Mouse (Mus musculus) layer of hippocampus, postnatal 14 days (tissue): ENCODE results near the gene Rcvrn. TPM values are rescaled to one million over a fixed set of nuclear protein-coding genes. Genes with fewer than 3 reads are reported as not detected.

Source experiments
- DNase-seq, 2 experiments: peaks; one replicate each; pipeline ENCODE4 v3.0.0; 2021 to 2022; ENCODE audit warnings: low spot score in 2 of 2, mixed read lengths in 1 of 2
- total RNA-seq, 2 experiments: library from RNA; stranded (reverse); gene quantifications; 2 replicates each; pipeline ENCODE4 v1.2.3; 2021

Gene Rcvrn
- total RNA-seq, 2 experiments from 2014 or later: 1.7 to 2.4 TPM

DNA sequence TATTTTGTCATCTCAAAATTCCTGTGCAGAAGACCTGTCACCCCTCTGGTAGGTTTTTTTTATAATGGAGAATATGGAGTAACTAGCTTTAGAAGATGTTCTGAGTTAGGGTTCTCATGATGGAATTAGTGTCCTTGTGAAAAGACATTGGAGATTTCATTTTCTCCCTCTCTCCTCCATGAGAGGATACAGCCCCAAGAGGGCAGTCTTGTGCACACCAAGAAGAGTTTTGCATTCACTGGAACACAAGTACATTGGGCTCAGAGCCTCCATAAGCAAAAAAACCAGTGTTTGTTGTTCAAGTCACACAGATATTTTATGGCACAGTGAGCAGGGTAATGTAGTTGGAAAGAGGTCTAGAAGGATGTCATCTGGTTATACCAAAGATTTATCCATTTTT lies 46.4 kb downstream of the Rcvrn start:
- DNase-seq: no peak

Other genes starting within 250 kb of the Rcvrn start
- 100 to 1,000 TPM; 391 to 397 TPM for gene Gas7, start 239.9 kb upstream of the Rcvrn start, total RNA-seq
- gene Glp2r, start 75.8 kb downstream of the Rcvrn start, total RNA-seq: 1 to 10 TPM in 1 of 2 experiments, under 1 TPM in 1; 0.88 to 1.6 TPM
- gene Gsg1l2, start 79.3 kb downstream of the Rcvrn start, total RNA-seq: not detected
- 1 to 10 TPM in 1 of 2 experiments, under 1 TPM in 1; 0.48 to 1.5 TPM for gene Dhrs7c, start 102.9 kb downstream of the Rcvrn start, total RNA-seq
- gene Usp43, start 226.8 kb downstream of the Rcvrn start, total RNA-seq: 1 to 10 TPM; 3.2 to 4.8 TPM